Mouse (Mus musculus): ENCODE measurements around the gene Pidd1. TPM values are rescaled to one million over a fixed set of nuclear protein-coding genes. Genes with fewer than 3 reads are reported as not detected.
"Not testable (repeated sequence)": the region's sequence is repeated elsewhere in the genome, so short reads cannot be mapped to it uniquely, and the experiment has no call there.

The Pidd1 gene
- polyA plus RNA-seq, 1 experiment from 2014 or later: 2.8 TPM

DNA sequence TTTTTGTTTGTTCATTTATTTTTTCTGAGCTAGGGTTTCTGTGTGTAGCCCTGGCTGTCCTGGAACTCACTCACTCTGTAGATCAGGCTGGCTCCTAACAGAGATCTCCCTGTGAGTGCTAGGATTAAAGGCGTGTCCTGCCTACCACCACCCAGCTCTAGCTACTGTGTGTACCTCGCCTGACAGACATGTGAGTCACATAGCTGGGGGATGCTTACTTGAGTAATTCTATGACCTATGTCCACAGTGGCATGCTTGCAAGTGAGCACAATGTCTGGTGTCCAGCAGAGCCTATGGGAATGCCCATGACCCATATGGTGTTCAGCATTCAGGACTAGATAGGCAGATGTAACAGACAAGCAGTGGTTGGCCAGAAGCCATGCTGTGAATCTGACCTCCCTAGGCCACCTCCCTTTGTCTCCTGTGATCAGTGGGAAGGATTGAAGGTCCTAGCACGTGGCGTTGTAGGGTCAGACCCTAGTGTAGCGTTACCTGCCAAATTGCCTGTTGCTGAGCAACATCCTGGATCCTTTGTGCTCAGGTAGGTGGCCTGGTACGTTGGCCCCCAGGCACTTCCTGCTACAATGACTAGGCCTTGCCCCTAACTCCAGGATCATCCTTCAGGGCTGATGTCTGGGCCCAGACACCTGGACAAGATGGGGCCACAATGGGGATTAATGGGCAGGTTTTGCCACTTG, 27.5 kb downstream of the Pidd1 start:
- no peak overlapping the region for H3K9ac ChIP-seq (ENCODE audit: low read depth, low read length)
- no peak overlapping the region for H3K4me3 ChIP-seq (ENCODE audit: low read length)
- no peaks in the 10 kb centered on the region for H3K27me3 ChIP-seq (replicated peaks; ENCODE audit: control insufficient read depth, insufficient read depth, low read length)
- 69% methylated on average over 6 of the region's 6 CpGs for WGBS
- H3K9me3 ChIP-seq (ENCODE audit: control insufficient read depth, low read length): no peaks in the 10 kb centered on the region
- H3K4me2 ChIP-seq (ENCODE audit: low read length): no peak overlapping the region
- H3K4me1 ChIP-seq (ENCODE audit: control insufficient read depth, insufficient read depth, low read depth, low read length): peaks cover 10% of the 10 kb centered on the region
- H3K27ac ChIP-seq (ENCODE audit: low read depth, low read length): no peak overlapping the region
- no peak for ATAC-seq
- no peaks in the 10 kb centered on the region for H3K36me3 ChIP-seq (ENCODE audit: control insufficient read depth, insufficient read depth, low read length)

DNA sequence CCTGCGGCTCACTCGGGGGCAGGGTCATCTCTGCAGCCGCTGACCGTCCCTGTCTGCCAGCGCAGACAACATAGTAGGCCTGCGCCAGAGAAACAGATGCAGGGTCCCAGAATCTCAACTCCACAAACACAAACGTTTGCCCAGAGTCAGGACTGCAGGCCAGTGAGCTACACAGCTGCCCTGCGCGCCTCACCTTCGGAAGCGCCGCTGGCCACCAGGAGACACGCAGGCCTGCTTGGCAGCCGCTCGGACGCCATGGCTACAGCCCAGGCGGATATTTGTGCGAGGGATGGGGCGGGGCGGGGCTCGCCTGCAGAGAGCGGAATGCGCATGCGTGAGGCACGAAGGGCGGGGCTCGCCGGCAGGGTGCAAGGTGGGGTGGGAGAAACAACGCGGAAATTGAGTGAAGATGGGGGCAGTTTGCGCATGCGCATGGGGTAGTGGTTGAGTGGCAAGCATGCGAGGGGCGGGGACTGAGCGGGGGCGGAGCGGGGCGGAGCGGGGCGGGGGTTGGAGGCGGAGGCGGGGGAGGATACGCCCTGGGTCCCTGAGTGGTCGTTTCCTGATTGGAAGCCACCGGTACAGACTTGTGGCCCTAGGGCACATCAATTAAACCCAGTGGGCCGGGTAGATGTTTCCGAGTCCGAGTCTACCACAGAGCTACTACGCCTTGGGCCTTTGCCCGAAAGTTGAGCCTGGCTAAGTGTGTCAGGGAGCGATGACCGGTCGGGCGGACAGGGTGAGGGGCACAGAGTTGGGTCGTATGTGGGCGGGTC, 29.8 kb downstream of the Pidd1 start, which contains the start of gene Gatd1:
Gene Gatd1, minus strand, starts transcription at position 328 of the 776 bp plus-strand sequence.
- no peaks in the 10 kb centered on the region for H3K27me3 ChIP-seq (replicated peaks; ENCODE audit: control insufficient read depth, insufficient read depth, low read length)
- H3K36me3 ChIP-seq (ENCODE audit: control insufficient read depth, insufficient read depth, low read length): peaks cover 10% of the 10 kb centered on the region
- peak; percentile 87 for ATAC-seq
- peak within 1 kb of the TSS; percentile 96 for H3K4me2 ChIP-seq (ENCODE audit: low read length)
- H3K4me1 ChIP-seq (ENCODE audit: control insufficient read depth, insufficient read depth, low read depth, low read length): peaks cover 12% of the 10 kb centered on the region
- H3K27ac ChIP-seq (ENCODE audit: low read depth, low read length): peak within 1 kb of the TSS; percentile 87
- peak within 1 kb of the TSS; percentile 76 for H3K4me3 ChIP-seq (ENCODE audit: low read length)
- H3K9ac ChIP-seq (ENCODE audit: low read depth, low read length): peak within 1 kb of the TSS; percentile 95
- WGBS: under 1% methylated on average over 52 of the region's 56 CpGs
- H3K9me3 ChIP-seq (ENCODE audit: control insufficient read depth, low read length): no peaks in the 10 kb centered on the region

DNA sequence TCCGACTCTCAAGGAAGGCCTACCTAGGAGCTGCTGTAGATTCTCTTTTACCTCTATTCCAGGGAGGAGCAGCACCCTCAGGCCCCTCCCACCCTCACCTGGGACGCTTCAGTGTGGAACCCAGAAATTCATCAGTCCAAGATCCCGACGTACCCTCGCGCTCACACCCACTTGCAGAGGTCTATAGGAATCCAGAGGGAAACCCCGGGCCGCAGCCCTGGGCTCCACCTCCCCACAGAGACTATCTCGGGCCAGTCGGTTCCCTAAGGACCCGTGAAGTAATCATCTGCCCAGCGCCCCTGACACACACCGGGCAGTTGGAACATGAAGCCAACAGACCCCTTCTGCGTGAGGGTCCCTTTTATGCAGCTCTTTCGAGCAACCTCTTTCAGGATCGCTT, 30.5 kb downstream of the Pidd1 start:
- H3K9ac ChIP-seq (ENCODE audit: low read depth, low read length): peak overlapping the region; percentile 95
- peaks cover 13% of the 10 kb centered on the region for H3K4me1 ChIP-seq (ENCODE audit: control insufficient read depth, insufficient read depth, low read depth, low read length)
- ATAC-seq: peak; percentile 12
- no peaks in the 10 kb centered on the region for H3K9me3 ChIP-seq (ENCODE audit: control insufficient read depth, low read length)
- WGBS: 4% methylated on average over 16 of the region's 16 CpGs
- peak overlapping the region; percentile 76 for H3K4me3 ChIP-seq (ENCODE audit: low read length)
- H3K27me3 ChIP-seq (replicated peaks; ENCODE audit: control insufficient read depth, insufficient read depth, low read length): no peaks in the 10 kb centered on the region
- H3K36me3 ChIP-seq (ENCODE audit: control insufficient read depth, insufficient read depth, low read length): peaks cover 10% of the 10 kb centered on the region
- H3K4me2 ChIP-seq (ENCODE audit: low read length): peak overlapping the region; percentile 96
- H3K27ac ChIP-seq (ENCODE audit: low read depth, low read length): peak overlapping the region; percentile 87

DNA sequence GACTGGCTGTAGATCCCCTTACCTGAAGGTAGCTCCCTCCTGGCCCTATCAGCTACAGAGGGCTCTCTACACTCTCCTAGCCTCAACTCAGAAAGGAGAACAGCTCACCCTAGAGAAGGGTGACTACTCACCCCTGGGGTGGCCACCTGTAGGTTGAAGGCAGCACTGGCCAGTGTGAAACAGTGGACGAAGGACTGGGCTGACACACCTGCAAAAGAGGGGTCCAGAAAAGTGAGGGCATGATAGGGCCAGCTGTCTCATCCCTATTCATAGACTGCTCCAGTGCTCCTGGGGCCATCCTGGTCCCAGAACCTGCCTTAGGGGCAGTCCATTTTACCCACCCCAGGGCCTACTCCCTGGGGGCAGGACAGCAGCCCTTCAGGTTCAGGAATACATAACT, 32.2 kb downstream of the Pidd1 start:
- Histone ChIP-seq H3K27ac (ENCODE audit: low read depth, low read length) (no peak overlapping the region), H3K9ac (ENCODE audit: low read depth, low read length) (no peak overlapping the region), H3K9me3 (ENCODE audit: control insufficient read depth, low read length) (no peaks in the 10 kb centered on the region), H3K4me2 (ENCODE audit: low read length) (no peak overlapping the region), H3K36me3 (ENCODE audit: control insufficient read depth, insufficient read depth, low read length) (peaks cover 10% of the 10 kb centered on the region), H3K27me3 (replicated peaks; ENCODE audit: control insufficient read depth, insufficient read depth, low read length) (no peaks in the 10 kb centered on the region), H3K4me1 (ENCODE audit: control insufficient read depth, insufficient read depth, low read depth, low read length) (peaks cover 13% of the 10 kb centered on the region), H3K4me3 (ENCODE audit: low read length) (no peak overlapping the region)
- 100% methylated on average over 1 of the region's 1 CpGs for WGBS
- ATAC-seq: no peak

DNA sequence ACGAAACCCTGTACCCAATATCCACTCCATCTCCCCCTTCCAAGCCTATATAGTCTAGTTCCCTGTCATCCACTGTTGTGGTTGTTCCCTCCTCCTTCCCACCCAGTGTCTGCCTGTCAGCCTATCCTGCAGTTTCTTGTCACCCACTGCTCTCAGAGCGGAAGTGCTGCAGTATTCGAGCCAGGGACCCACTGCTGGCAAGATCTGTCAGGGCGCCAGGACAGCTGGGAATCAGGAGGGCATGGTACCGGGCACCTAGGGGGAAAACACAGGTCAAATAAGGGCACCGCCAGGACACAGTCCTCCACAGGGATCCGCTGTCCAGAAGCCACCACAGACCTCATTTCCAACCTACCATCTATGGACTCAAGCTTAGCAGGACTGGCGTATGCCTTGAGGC, 33.2 kb downstream of the Pidd1 start:
- H3K9me3 ChIP-seq (ENCODE audit: control insufficient read depth, low read length): no peaks in the 10 kb centered on the region
- no peak overlapping the region for H3K9ac ChIP-seq (ENCODE audit: low read depth, low read length)
- no peak overlapping the region for H3K27ac ChIP-seq (ENCODE audit: low read depth, low read length)
- no peak overlapping the region for H3K4me3 ChIP-seq (ENCODE audit: low read length)
- 91% methylated on average over 8 of the region's 8 CpGs for WGBS
- H3K36me3 ChIP-seq (ENCODE audit: control insufficient read depth, insufficient read depth, low read length): peaks cover 10% of the 10 kb centered on the region
- no peaks in the 10 kb centered on the region for H3K27me3 ChIP-seq (replicated peaks; ENCODE audit: control insufficient read depth, insufficient read depth, low read length)
- ATAC-seq: no peak
- no peak overlapping the region for H3K4me2 ChIP-seq (ENCODE audit: low read length)
- H3K4me1 ChIP-seq (ENCODE audit: control insufficient read depth, insufficient read depth, low read depth, low read length): peaks cover 13% of the 10 kb centered on the region

DNA sequence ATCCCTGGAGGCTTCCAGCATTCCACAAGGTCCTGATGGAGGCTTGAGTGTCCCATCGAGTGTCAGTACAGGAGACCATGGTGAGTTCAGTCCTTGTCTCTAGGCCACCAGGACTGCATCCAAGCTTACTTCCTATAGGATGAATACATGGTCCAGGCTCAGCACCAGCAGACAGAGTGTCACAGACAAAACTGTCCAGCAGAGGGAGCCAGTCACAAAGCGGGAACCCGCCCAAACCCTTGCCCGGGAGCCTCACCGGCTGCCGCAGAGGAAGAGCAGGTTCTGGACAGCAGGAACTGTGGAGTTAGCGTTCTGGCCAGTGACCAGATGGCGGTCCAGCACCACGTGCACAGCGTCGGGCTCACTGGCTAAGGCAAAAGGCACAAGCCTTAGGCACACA, 35.0 kb downstream of the Pidd1 start:
- Histone ChIP-seq H3K4me3 (ENCODE audit: low read length) (no peak overlapping the region), H3K9me3 (ENCODE audit: control insufficient read depth, low read length) (no peaks in the 10 kb centered on the region), H3K4me2 (ENCODE audit: low read length) (no peak overlapping the region), H3K9ac (ENCODE audit: low read depth, low read length) (0 out of 2 replicates have a peak overlapping the region, but pooled peaks have one; percentile 10), H3K36me3 (ENCODE audit: control insufficient read depth, insufficient read depth, low read length) (peaks cover 10% of the 10 kb centered on the region), H3K4me1 (ENCODE audit: control insufficient read depth, insufficient read depth, low read depth, low read length) (peaks cover 9% of the 10 kb centered on the region), H3K27me3 (replicated peaks; ENCODE audit: control insufficient read depth, insufficient read depth, low read length) (no peaks in the 10 kb centered on the region), H3K27ac (ENCODE audit: low read depth, low read length) (no peak overlapping the region)
- WGBS: 9% methylated on average over 11 of the region's 11 CpGs
- peak; percentile 34; the same call in 1 of the 2 replicates for ATAC-seq

DNA sequence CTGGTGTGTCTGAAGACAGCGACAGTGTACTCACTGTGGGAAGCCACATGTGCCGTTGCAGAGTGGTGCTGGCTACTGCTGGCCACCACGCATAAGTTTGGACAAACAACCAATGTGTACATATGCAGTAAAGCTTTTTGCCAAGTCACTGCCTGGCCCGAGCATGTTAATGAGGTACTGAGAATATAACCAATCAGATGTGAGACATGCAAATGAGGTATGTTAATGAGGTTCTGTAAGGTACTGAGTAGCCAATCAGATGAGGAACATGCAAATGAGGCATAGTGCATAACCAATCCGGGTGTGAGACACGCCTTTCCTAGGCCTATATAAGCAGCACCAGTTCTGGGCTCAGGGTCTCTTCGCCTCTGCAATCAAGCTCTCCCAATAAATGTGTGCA, 36.2 kb downstream of the Pidd1 start:
- 98% methylated on average over 7 of the region's 7 CpGs for WGBS
- H3K9me3 ChIP-seq (ENCODE audit: control insufficient read depth, low read length); H3K4me3 ChIP-seq (ENCODE audit: low read length); H3K27ac ChIP-seq (ENCODE audit: low read depth, low read length); H3K27me3 ChIP-seq (replicated peaks; ENCODE audit: control insufficient read depth, insufficient read depth, low read length); H3K4me1 ChIP-seq (ENCODE audit: control insufficient read depth, insufficient read depth, low read depth, low read length); ATAC-seq; H3K4me2 ChIP-seq (ENCODE audit: low read length); H3K9ac ChIP-seq (ENCODE audit: low read depth, low read length): not testable (repeated sequence)
- peaks cover 12% of the 10 kb centered on the region for H3K36me3 ChIP-seq (ENCODE audit: control insufficient read depth, insufficient read depth, low read length)

DNA sequence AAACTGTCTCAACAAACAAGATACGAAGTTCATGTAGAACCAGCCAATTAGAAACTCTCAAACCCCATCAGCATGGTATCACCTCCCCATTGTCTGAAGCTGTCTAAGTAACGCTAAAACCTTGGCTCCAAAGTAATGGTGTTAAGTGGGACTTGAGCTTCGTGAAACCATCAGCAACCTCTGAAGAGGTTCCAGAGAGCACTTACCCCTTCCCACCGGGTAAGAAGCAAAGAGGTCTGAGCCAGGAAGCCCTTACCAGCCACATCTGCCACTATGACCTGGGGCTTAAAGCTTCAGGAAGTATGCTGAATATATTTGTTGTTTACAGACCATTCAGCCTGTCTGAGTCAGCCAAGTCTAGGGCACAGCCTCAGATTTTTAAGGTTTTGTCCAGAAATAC, 38.4 kb downstream of the Pidd1 start:
- Histone ChIP-seq H3K27ac (ENCODE audit: low read depth, low read length) (no peak overlapping the region), H3K36me3 (ENCODE audit: control insufficient read depth, insufficient read depth, low read length) (peaks cover 21% of the 10 kb centered on the region), H3K9me3 (ENCODE audit: control insufficient read depth, low read length) (no peaks in the 10 kb centered on the region), H3K4me2 (ENCODE audit: low read length) (no peak overlapping the region), H3K4me1 (ENCODE audit: control insufficient read depth, insufficient read depth, low read depth, low read length) (peaks cover 2% of the 10 kb centered on the region; the same call in 1 of the 2 replicates), H3K27me3 (replicated peaks; ENCODE audit: control insufficient read depth, insufficient read depth, low read length) (no peaks in the 10 kb centered on the region), H3K4me3 (ENCODE audit: low read length) (no peak overlapping the region), H3K9ac (ENCODE audit: low read depth, low read length) (no peak overlapping the region)
- no peak for ATAC-seq
- 88% methylated on average over 4 of the region's 4 CpGs for WGBS

DNA sequence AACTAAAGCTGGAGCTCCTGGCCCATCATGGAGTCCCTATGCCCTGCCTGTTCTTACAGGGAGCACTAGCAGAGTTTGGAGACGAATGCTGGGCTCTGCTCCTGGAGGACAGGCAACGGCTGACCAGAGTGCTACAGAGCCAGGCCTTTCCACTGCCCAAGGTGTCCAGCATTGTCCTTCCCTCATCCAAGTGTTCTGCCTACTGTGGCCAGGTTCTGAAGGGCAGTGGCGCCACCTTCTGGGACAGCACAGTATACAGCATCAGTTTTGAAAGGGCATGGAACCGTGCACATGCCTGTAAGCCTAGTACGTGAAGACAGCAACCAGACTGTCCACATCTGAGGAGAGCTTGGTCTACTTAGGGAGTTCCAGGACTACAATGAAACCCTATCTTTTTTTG, 40.5 kb downstream of the Pidd1 start:
- ATAC-seq: peak; percentile 63; the same call in 1 of the 2 replicates
- Histone ChIP-seq H3K4me3 (ENCODE audit: low read length) (no peak overlapping the region), H3K27ac (ENCODE audit: low read depth, low read length) (no peak overlapping the region), H3K27me3 (replicated peaks; ENCODE audit: control insufficient read depth, insufficient read depth, low read length) (no peaks in the 10 kb centered on the region), H3K9me3 (ENCODE audit: control insufficient read depth, low read length) (no peaks in the 10 kb centered on the region), H3K9ac (ENCODE audit: low read depth, low read length) (no peak overlapping the region), H3K36me3 (ENCODE audit: control insufficient read depth, insufficient read depth, low read length) (peaks cover 24% of the 10 kb centered on the region), H3K4me2 (ENCODE audit: low read length) (no peak overlapping the region), H3K4me1 (ENCODE audit: control insufficient read depth, insufficient read depth, low read depth, low read length) (no peaks in the 10 kb centered on the region)
- WGBS: 39% methylated on average over 5 of the region's 5 CpGs

Data from hindbrain, embryonic 16.5 days (tissue).